ENCODE assay signal across 11 mouse cellular contexts in genomic region chr1:120643380-120643779, GRCm38 (mm10). TPM values are rescaled to one million over a fixed set of nuclear protein-coding genes. Genes with fewer than 3 reads are reported as not detected.
DNase-seq lines count a peak whose midpoint lies in the region; ATAC-seq lines count a peak whose summit lies in the region.
"Had no signal": no experiment of that assay in that cellular context is flagged by ENCODE, and none has a peak within 500 bp of the region (broad histone marks: within the 10 kb centered on the region; RNA-seq: fewer than 3 reads in every experiment).

No protein-coding gene starts in this region.

- H3K36me3 ChIP-seq in intestine, embryonic 14.5 days (ENCODE audit: control insufficient read depth, insufficient read depth, low read length) = no peaks in the 10 kb centered on the region
- H3K36me3 ChIP-seq in intestine, embryonic 16.5 days (ENCODE audit: control insufficient read depth, insufficient read depth, low read length) = no peaks in the 10 kb centered on the region
- H3K36me3 ChIP-seq in embryonic facial prominence, embryonic 12.5 days = no peaks in the 10 kb centered on the region
- no peaks in the 10 kb centered on the region for H3K36me3 ChIP-seq in hindbrain, embryonic 12.5 days
- H3K36me3 ChIP-seq in midbrain, embryonic 16.5 days (ENCODE audit: control insufficient read depth, insufficient read depth, low read length) = no peaks in the 10 kb centered on the region
- H3K36me3 ChIP-seq: liver, embryonic 13.5 days had no signal

- H3K9me3 ChIP-seq in intestine, embryonic 14.5 days (ENCODE audit: control insufficient read depth, low read length) = no peaks in the 10 kb centered on the region
- H3K9me3 ChIP-seq in intestine, embryonic 16.5 days (ENCODE audit: control insufficient read depth, low read length) = no peaks in the 10 kb centered on the region
- H3K9me3 ChIP-seq in embryonic facial prominence, embryonic 12.5 days = no peaks in the 10 kb centered on the region
- no peaks in the 10 kb centered on the region for H3K9me3 ChIP-seq in hindbrain, embryonic 12.5 days (replicated peaks)
- H3K9me3 ChIP-seq in midbrain, embryonic 16.5 days (replicated peaks; ENCODE audit: control insufficient read depth, low read length, poor library complexity, severe bottlenecking) = no peaks in the 10 kb centered on the region
- H3K9me3 ChIP-seq: liver, embryonic 13.5 days had no signal

- DNase-seq in intestine, embryonic 14.5 days (ENCODE audit: low spot score) = no peak
- DNase-seq in layer of hippocampus, adult 18-20 months (ENCODE audit: low spot score in 2 of 2) = no peak
- no peak for DNase-seq in right cerebral cortex, postnatal 4 days
- no peak for DNase-seq in cerebellum, postnatal 36 days
- DNase-seq: liver, embryonic 13.5 days had no signal

- H3K27me3 ChIP-seq in intestine, embryonic 14.5 days (replicated peaks; ENCODE audit: control insufficient read depth, insufficient read depth, low read length) = 0 out of 2 replicates have a peak, but pooled peaks cover 3% of the 10 kb centered on the region
- H3K27me3 ChIP-seq in intestine, embryonic 16.5 days (replicated peaks; ENCODE audit: control insufficient read depth, insufficient read depth, low read length) = no peaks in the 10 kb centered on the region
- H3K27me3 ChIP-seq in embryonic facial prominence, embryonic 12.5 days = 0 out of 2 replicates have a peak, but pooled peaks cover 7% of the 10 kb centered on the region
- 0 out of 2 replicates have a peak, but pooled peaks cover 4% of the 10 kb centered on the region for H3K27me3 ChIP-seq in hindbrain, embryonic 12.5 days
- H3K27me3 ChIP-seq in midbrain, embryonic 16.5 days (ENCODE audit: control insufficient read depth, insufficient read depth, low read depth, low read length) = no peaks in the 10 kb centered on the region
- H3K27me3 ChIP-seq: liver, embryonic 13.5 days had no signal

- H3K27ac ChIP-seq in intestine, embryonic 14.5 days (ENCODE audit: low read depth) = no peak overlapping the region
- H3K27ac ChIP-seq in intestine, embryonic 16.5 days (ENCODE audit: low read length) = no peak overlapping the region
- H3K27ac ChIP-seq in embryonic facial prominence, embryonic 12.5 days = no peak overlapping the region
- H3K27ac ChIP-seq in hindbrain, embryonic 12.5 days = peak overlapping the region; percentile 75
- peak overlapping the region; percentile 68 for H3K27ac ChIP-seq in midbrain, embryonic 16.5 days (ENCODE audit: low read length)
- H3K27ac ChIP-seq: liver, embryonic 13.5 days had no signal

- no peak overlapping the region; the same call in 1 of the 2 replicates for H3K4me3 ChIP-seq in intestine, embryonic 14.5 days (ENCODE audit: low read depth, low read length)
- H3K4me3 ChIP-seq in intestine, embryonic 16.5 days (ENCODE audit: low read length) = no peak overlapping the region
- peak overlapping the region; percentile 5; the same call in 1 of the 2 replicates for H3K4me3 ChIP-seq in embryonic facial prominence, embryonic 12.5 days
- H3K4me3 ChIP-seq in hindbrain, embryonic 12.5 days = peak overlapping the region; percentile 3; the same call in 1 of the 2 replicates
- H3K4me3 ChIP-seq in midbrain, embryonic 16.5 days (ENCODE audit: low read depth, low read length) = peak overlapping the region; percentile 5; the same call in 1 of the 2 replicates
- H3K4me3 ChIP-seq: liver, embryonic 13.5 days had no signal

- ATAC-seq in intestine, embryonic 14.5 days (replicated peaks; ENCODE audit: low FRiP score, low TSS enrichment, low read depth) = no peak
- no peak for ATAC-seq in intestine, embryonic 16.5 days
- no peak for ATAC-seq in embryonic facial prominence, embryonic 12.5 days (ENCODE audit: insufficient number of reproducible peaks, insufficient read depth, low FRiP score, low TSS enrichment)
- ATAC-seq in hindbrain, embryonic 12.5 days (ENCODE audit: low FRiP score) = peak; percentile 62
- ATAC-seq in midbrain, embryonic 16.5 days = peak; percentile 55; the same call in 1 of the 2 replicates
- ATAC-seq: activated CD4-positive, CD25-positive, alpha-beta regulatory T cell, adult 4 months had no signal

- no peaks in the 10 kb centered on the region for H3K4me1 ChIP-seq in intestine, embryonic 14.5 days (replicated peaks; ENCODE audit: control insufficient read depth, insufficient read depth, low read length)
- no peaks in the 10 kb centered on the region for H3K4me1 ChIP-seq in intestine, embryonic 16.5 days (ENCODE audit: control insufficient read depth, insufficient read depth, low read length)
- H3K4me1 ChIP-seq in embryonic facial prominence, embryonic 12.5 days = peaks cover 11% of the 10 kb centered on the region
- peaks cover 19% of the 10 kb centered on the region for H3K4me1 ChIP-seq in hindbrain, embryonic 12.5 days
- peaks cover 16% of the 10 kb centered on the region for H3K4me1 ChIP-seq in midbrain, embryonic 16.5 days (ENCODE audit: control insufficient read depth, insufficient read depth, low read length)

- WGBS in intestine, embryonic 14.5 days = 17% methylated on average over 10 of the region's 10 CpGs
- WGBS in intestine, embryonic 16.5 days = 22% methylated on average over 10 of the region's 10 CpGs
- 14% methylated on average over 10 of the region's 10 CpGs for WGBS in embryonic facial prominence, embryonic 12.5 days
- WGBS in hindbrain, embryonic 12.5 days = 16% methylated on average over 10 of the region's 10 CpGs
- WGBS in midbrain, embryonic 16.5 days = 6% methylated on average over 10 of the region's 10 CpGs

- 0 out of 2 replicates have a peak overlapping the region, but pooled peaks have one; percentile 7 for H3K4me2 ChIP-seq in intestine, embryonic 14.5 days (ENCODE audit: low read length)
- H3K4me2 ChIP-seq in intestine, embryonic 16.5 days (ENCODE audit: low read depth, low read length) = no peak overlapping the region
- peak overlapping the region; percentile 37 for H3K4me2 ChIP-seq in embryonic facial prominence, embryonic 12.5 days (replicated peaks)
- peak overlapping the region; percentile 43 for H3K4me2 ChIP-seq in hindbrain, embryonic 12.5 days (replicated peaks)
- peak overlapping the region; percentile 43 for H3K4me2 ChIP-seq in midbrain, embryonic 16.5 days (ENCODE audit: low read length)
- H3K4me2 ChIP-seq: liver, embryonic 13.5 days had no signal

- H3K9ac ChIP-seq in intestine, embryonic 14.5 days (ENCODE audit: low read length) = no peak overlapping the region
- no peak overlapping the region for H3K9ac ChIP-seq in intestine, embryonic 16.5 days (ENCODE audit: low read depth, low read length)
- no peak overlapping the region for H3K9ac ChIP-seq in embryonic facial prominence, embryonic 12.5 days
- H3K9ac ChIP-seq in hindbrain, embryonic 12.5 days = peak overlapping the region; percentile 49; the same call in 1 of the 2 replicates
- peak overlapping the region; percentile 39; the same call in 1 of the 2 replicates for H3K9ac ChIP-seq in midbrain, embryonic 16.5 days (ENCODE audit: low read depth, low read length)
- H3K9ac ChIP-seq: liver, embryonic 13.5 days had no signal

RNA-seq across cellular contexts. Expression of gene En1, which starts 41.2 kb away (rescaled TPM):
- not detected in 2 replicates for polyA plus RNA-seq in intestine, embryonic 14.5 days (2014; fragmentation: Nextera tagmentation; extraction: Ambion mirVana)
- polyA plus RNA-seq in intestine, embryonic 16.5 days (2015; fragmentation: Nextera tagmentation; extraction: Ambion mirVana) = not detected in 2 replicates
- 1.5 TPM in 2 replicates for polyA plus RNA-seq in embryonic facial prominence, embryonic 12.5 days (2016; fragmentation: Nextera tagmentation; extraction: Ambion mirVana)
- 7.5 and 8.8 TPM in 2 replicates for polyA plus RNA-seq in hindbrain, embryonic 12.5 days (2016; fragmentation: Nextera tagmentation; extraction: Ambion mirVana)
- polyA plus RNA-seq in midbrain, embryonic 16.5 days (2015; fragmentation: Nextera tagmentation; extraction: Ambion mirVana) = 5.9 and 7.6 TPM in 2 replicates
- total RNA-seq in layer of hippocampus, adult 18-20 months (2021) = not detected
- polyA plus RNA-seq: activated CD4-positive, CD25-positive, alpha-beta regulatory T cell, adult 4 months; gonadal fat pad, adult 2 months; liver, embryonic 13.5 days had no signal

Comparison
In these comparisons a context has a peak if more than half of its experiments do, and no peak if none do; other contexts are left out.
1. ATAC-seq: peak in hindbrain, embryonic 12.5 days (single experiment) and midbrain, embryonic 16.5 days (single experiment); none in intestine, embryonic 14.5 days (single experiment), intestine, embryonic 16.5 days (single experiment) and embryonic facial prominence, embryonic 12.5 days (single experiment).
2. H3K27ac ChIP-seq: peak in hindbrain, embryonic 12.5 days (single experiment) and midbrain, embryonic 16.5 days (single experiment); none in intestine, embryonic 14.5 days (single experiment), intestine, embryonic 16.5 days (single experiment) and embryonic facial prominence, embryonic 12.5 days (single experiment).
3. H3K4me3 ChIP-seq: peak in embryonic facial prominence, embryonic 12.5 days (single experiment), hindbrain, embryonic 12.5 days (single experiment) and midbrain, embryonic 16.5 days (single experiment); none in intestine, embryonic 14.5 days (single experiment) and intestine, embryonic 16.5 days (single experiment).
4. H3K9ac ChIP-seq: peak in hindbrain, embryonic 12.5 days (single experiment) and midbrain, embryonic 16.5 days (single experiment); none in intestine, embryonic 14.5 days (single experiment), intestine, embryonic 16.5 days (single experiment) and embryonic facial prominence, embryonic 12.5 days (single experiment).